Mouse (Mus musculus) spleen, postnatal 4 days (tissue): ENCODE data around the gene Klhl8.

Experiments
- DNase-seq, 2 experiments: peaks; one replicate each; pipeline ENCODE4 v3.0.0; 2022; ENCODE audit warnings: low spot score in 2 of 2

Klhl8 gene

GRCm38 (mm10) chr5:103813997-103814542, 97.0 kb downstream of the Klhl8 start:
- DNase-seq: no peak

- no peak for DNase-seq
These were observed 97.8 kb downstream of the Klhl8 start for GRCm38 (mm10) chr5:103813291-103813690.
